Comparison of ENCODE assay signal across 16 mouse cellular contexts in the genomic region with DNA sequence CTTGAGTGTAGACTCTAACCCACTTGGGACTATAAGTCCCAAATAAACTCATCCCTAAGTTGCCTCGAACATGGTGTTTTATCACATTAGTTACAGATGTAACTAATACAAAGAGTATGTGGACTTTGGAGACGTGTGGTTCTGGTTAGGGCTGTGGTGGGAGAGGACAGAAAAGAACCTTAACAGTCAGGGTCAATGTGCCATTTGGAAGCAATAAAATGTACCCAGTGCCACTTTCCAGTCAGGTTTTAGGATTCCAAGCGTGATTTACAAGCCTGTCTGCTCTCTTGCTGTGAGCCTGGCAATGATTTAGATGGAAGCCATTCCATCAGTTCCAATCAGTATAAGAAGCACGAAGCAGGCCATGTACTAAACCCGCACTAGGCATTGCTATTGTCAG.
"Had no signal": no experiment of that assay in that cellular context is flagged by ENCODE, and none has a peak within 500 bp of the region (broad histone marks: within the 10 kb centered on the region; RNA-seq: fewer than 3 reads in every experiment).

No protein-coding gene starts in this region.

- ATAC-seq: intestine, embryonic 16.5 days; midbrain, embryonic 16.5 days had no signal

- DNase-seq: kidney, adult 8-10 months; kidney, postnatal 36 days; layer of hippocampus, adult 9-11 months; layer of hippocampus, postnatal 36 days; liver; liver, embryonic 13.5 days; liver, postnatal 0 days; lung, postnatal 14 days; thymus, postnatal 36 days had no signal

- H3K4me2 ChIP-seq: liver, embryonic 13.5 days; lung, embryonic 15.5 days; midbrain, embryonic 12.5 days had no signal

- H3K9ac ChIP-seq: liver, embryonic 13.5 days; liver, postnatal 0 days; lung, embryonic 15.5 days; midbrain, embryonic 12.5 days had no signal

- H3K4me1 ChIP-seq: liver, embryonic 13.5 days; lung, embryonic 15.5 days; megakaryocyte, embryonic 14.5 days; midbrain, embryonic 12.5 days had no signal

- H3K4me3 ChIP-seq: liver, embryonic 13.5 days; lung, embryonic 15.5 days; megakaryocyte, embryonic 14.5 days; midbrain, embryonic 12.5 days had no signal

- H3K27ac ChIP-seq: kidney, postnatal 0 days; liver, embryonic 13.5 days; lung, embryonic 15.5 days; macrophage; midbrain, embryonic 12.5 days had no signal

- H3K36me3 ChIP-seq: liver, embryonic 13.5 days; lung, embryonic 15.5 days; midbrain, embryonic 12.5 days had no signal

- H3K9me3 ChIP-seq: liver, embryonic 13.5 days; lung, embryonic 15.5 days; megakaryocyte, embryonic 14.5 days; midbrain, embryonic 12.5 days had no signal

- H3K27me3 ChIP-seq: liver, embryonic 13.5 days; lung, embryonic 15.5 days; megakaryocyte, embryonic 14.5 days; midbrain, embryonic 12.5 days had no signal
